Mouse (Mus musculus) kidney, adult 2 months (tissue): ENCODE measurements around the gene Hvcn1.

Experiments used
- CTCF ChIP-seq: fragments of 200-500 bp; conservative IDR thresholded peaks from 2 replicates; pipeline ENCODE4 v1.5.1; 2011; ENCODE audit warnings: low read depth, mild to moderate bottlenecking, control low read depth, low read length, moderate library complexity, mixed read lengths; ENCODE audit not compliant: insufficient read depth, insufficient read length
- POLR2A ChIP-seq: fragments of 200-500 bp; IDR thresholded peaks from one replicate; pipeline ENCODE4 v1.6.1; 2011; ENCODE audit warnings: low read depth, low read length, control low read depth

- TF ChIP-seq POLR2A (no peak), CTCF (no peak)
Observed at GRCm38 (mm10) chr5:122267136-122267535, 60.5 kb downstream of the Hvcn1 start.
